Mouse (Mus musculus) limb, embryonic 12.5 days (tissue): ENCODE data around the gene Tas2r107. TPM values are rescaled to one million over a fixed set of nuclear protein-coding genes. Genes with fewer than 3 reads are reported as not detected.
"Not testable (repeated sequence)": the region's sequence is repeated elsewhere in the genome, so short reads cannot be mapped to it uniquely, and the experiment has no call there.

ENCODE experiments used
- ATAC-seq: fragments of 200-750 bp; cut with Nextera tagmentation; 2 replicates; pipeline ENCODE4 v1.8.0; 2017; ENCODE audit warnings: low read depth, moderate TSS enrichment; ENCODE audit not compliant: insufficient number of reproducible peaks, insufficient read depth, low FRiP score, low TSS enrichment
- H3K27ac ChIP-seq: fragments of 300-500 bp; sonication (generic); 2 replicates; pipeline ENCODE4 v1.5.1; 2016; ENCODE audit warnings: mild to moderate bottlenecking, moderate library complexity
- H3K27me3 ChIP-seq: fragments of 300-500 bp; sonication (generic); 2 replicates; pipeline ENCODE4 v1.6.1; 2016; ENCODE audit warnings: mild to moderate bottlenecking, moderate library complexity
- H3K36me3 ChIP-seq: fragments of 300-500 bp; sonication (generic); 2 replicates; pipeline ENCODE4 v1.6.1; 2016; ENCODE audit warnings: mild to moderate bottlenecking, moderate library complexity
- H3K4me1 ChIP-seq: fragments of 300-500 bp; sonication (generic); replicated peaks from 2 replicates; pipeline ENCODE4 v1.6.1; 2016
- H3K4me2 ChIP-seq: fragments of 300-500 bp; sonication (generic); 2 replicates; pipeline ENCODE4 v1.6.1; 2016; ENCODE audit warnings: mild to moderate bottlenecking, moderate library complexity
- H3K4me3 ChIP-seq: fragments of 300-500 bp; sonication (generic); replicated peaks from 2 replicates; pipeline ENCODE4 v1.5.1; 2016; ENCODE audit warnings: mild to moderate bottlenecking
- H3K9ac ChIP-seq: fragments of 300-500 bp; sonication (generic); replicated peaks from 2 replicates; pipeline ENCODE4 v1.6.1; 2016; ENCODE audit warnings: mild to moderate bottlenecking, moderate library complexity
- H3K9me3 ChIP-seq: fragments of 300-500 bp; sonication (generic); 2 replicates; pipeline ENCODE4 v1.6.1; 2016; ENCODE audit warnings: mild to moderate bottlenecking, moderate library complexity
- WGBS: fragments of 180-500 bp; shearing (Covaris S2); methylation state at CpG from one replicate; pipeline ENCODE4 v1.1.7; 2016; 5-methylcytosine and 5-hydroxymethylcytosine counted together
- polyA plus RNA-seq: library from polyadenylated mRNA; unstranded; fragments of >200 nt; fragmentation: Nextera tagmentation; extraction: Ambion mirVana; gene quantifications from 2 replicates; pipeline ENCODE4 v1.2.1, GENCODE M21; 2016

Tas2r107 gene
- not detected in 2 replicates for polyA plus RNA-seq

DNA sequence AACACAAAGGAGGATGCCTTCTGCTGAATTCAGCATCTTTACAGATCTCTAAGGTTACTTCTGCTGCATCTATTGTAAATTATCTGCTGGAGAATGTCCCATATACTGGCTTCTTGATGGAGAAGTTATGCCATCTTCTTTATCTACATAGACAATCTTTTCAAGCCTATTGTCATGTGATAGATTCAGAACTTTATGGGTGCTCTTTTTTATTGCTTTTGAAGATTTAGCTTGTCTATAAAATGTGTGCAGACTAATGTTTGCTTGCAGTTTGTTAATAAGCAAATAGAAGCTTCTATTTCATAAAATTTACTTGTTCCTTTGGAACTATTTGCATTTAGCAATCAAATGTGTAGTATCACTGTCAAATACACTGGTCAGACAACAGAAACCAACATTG is at the start of gene Tas2r107:
Gene Tas2r107, minus strand, starts transcription at position 101 of the 400 bp plus-strand sequence.
- Histone ChIP-seq H3K4me1 (no peaks in the 10 kb centered on the region), H3K9me3 (peaks cover 24% of the 10 kb centered on the region), H3K4me2 (no peak within 1 kb of the TSS), H3K27ac (no peak within 1 kb of the TSS), H3K36me3 (no peaks in the 10 kb centered on the region), H3K27me3 (no peaks in the 10 kb centered on the region), H3K4me3 (no peak within 1 kb of the TSS), H3K9ac (no peak within 1 kb of the TSS)
- ATAC-seq: no peak

DNA sequence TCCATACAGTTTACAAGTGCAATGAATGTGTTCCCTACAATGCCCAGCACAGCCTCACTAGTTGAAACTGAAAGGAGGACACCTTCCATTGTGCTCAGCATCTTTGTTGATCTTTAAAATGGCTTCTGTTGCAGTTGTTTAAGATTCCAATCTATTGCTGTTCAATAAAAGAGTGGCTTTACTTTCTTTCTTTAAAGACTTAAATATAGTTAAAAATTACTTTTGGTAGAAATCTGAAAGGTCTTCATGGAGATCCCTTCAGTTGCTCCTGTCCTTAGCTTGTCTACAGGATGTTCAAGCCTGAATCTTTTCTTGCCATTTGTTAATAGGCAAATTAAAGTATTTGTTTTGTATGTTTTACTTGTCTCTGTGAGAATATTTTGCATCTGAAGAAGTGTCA is 30.0 kb upstream of the Tas2r107 start, which contains the start of gene Tas2r114:
Gene Tas2r114, minus strand, starts transcription at position 101 of the 400 bp plus-strand sequence.
- Histone ChIP-seq H3K4me2 (no peak within 1 kb of the TSS), H3K9ac (no peak within 1 kb of the TSS), H3K4me1 (no peaks in the 10 kb centered on the region), H3K9me3 (peaks cover 23% of the 10 kb centered on the region; the same call in 1 of the 2 replicates), H3K4me3 (no peak within 1 kb of the TSS), H3K27me3 (no peaks in the 10 kb centered on the region), H3K27ac (no peak within 1 kb of the TSS), H3K36me3 (no peaks in the 10 kb centered on the region)
- no peak for ATAC-seq

DNA sequence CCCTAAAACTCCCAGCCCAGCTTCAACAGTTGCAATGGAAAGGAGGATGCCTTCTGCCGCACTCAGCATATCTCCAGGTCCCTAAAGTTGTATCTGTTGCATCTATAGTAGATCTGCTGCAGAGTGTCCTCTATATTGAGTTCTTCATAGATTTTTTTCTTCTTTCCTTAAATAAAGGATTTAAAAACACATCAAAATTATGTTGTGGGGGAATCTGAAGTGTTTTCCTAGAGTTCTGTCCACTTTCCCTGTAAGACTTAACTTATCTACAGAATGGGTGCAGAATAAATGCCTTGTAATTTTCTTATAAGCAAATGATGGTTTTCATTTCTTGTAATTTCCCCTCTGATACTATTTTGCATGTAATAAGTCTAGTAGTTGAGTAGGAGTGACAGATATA is 27.4 kb upstream of the Tas2r107 start, which contains the start of gene Tas2r105:
Gene Tas2r105, minus strand, starts transcription at position 101 of the 400 bp plus-strand sequence.
- H3K4me1 ChIP-seq: no peaks in the 10 kb centered on the region
- H3K36me3 ChIP-seq: no peaks in the 10 kb centered on the region
- ATAC-seq: no peak
- H3K27me3 ChIP-seq: no peaks in the 10 kb centered on the region
- no peak within 1 kb of the TSS for H3K27ac ChIP-seq
- no peak within 1 kb of the TSS for H3K4me3 ChIP-seq
- peaks cover 19% of the 10 kb centered on the region; the same call in 1 of the 2 replicates for H3K9me3 ChIP-seq
- WGBS: 83% methylated on average over 1 of the region's 1 CpGs
- H3K4me2 ChIP-seq: no peak within 1 kb of the TSS
- no peak within 1 kb of the TSS for H3K9ac ChIP-seq

DNA sequence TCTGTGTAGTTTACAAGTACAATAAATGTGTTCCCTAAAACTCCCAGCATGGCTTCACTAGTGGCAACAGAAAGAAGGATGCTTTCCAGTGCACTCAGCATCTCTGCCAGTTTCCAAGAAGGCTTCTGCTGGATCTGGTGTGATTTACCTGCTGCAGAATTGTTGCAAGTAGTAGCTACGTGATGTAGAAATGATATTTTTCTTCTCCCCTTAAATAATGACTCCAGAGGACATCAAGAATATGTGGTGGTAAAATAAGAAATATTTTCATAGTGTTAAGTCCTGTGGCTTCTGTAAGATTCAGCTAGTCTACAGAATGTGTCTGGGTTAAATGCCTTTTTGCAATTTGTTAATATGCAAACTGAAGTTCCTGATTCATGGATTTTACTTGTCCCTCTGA is 25.7 kb upstream of the Tas2r107 start, which contains the start of gene Tas2r104:
Gene Tas2r104, minus strand, starts transcription at position 101 of the 400 bp plus-strand sequence.
- H3K27me3 ChIP-seq: no peaks in the 10 kb centered on the region
- no peak within 1 kb of the TSS for H3K27ac ChIP-seq
- ATAC-seq: no peak
- 0 out of 2 replicates have a peak, but pooled peaks cover 4% of the 10 kb centered on the region for H3K9me3 ChIP-seq
- no peaks in the 10 kb centered on the region for H3K36me3 ChIP-seq
- no peak within 1 kb of the TSS for H3K4me2 ChIP-seq
- no peaks in the 10 kb centered on the region for H3K4me1 ChIP-seq
- no peak within 1 kb of the TSS for H3K9ac ChIP-seq
- no peak within 1 kb of the TSS for H3K4me3 ChIP-seq
- WGBS: 74% methylated on average over 1 of the region's 1 CpGs

DNA sequence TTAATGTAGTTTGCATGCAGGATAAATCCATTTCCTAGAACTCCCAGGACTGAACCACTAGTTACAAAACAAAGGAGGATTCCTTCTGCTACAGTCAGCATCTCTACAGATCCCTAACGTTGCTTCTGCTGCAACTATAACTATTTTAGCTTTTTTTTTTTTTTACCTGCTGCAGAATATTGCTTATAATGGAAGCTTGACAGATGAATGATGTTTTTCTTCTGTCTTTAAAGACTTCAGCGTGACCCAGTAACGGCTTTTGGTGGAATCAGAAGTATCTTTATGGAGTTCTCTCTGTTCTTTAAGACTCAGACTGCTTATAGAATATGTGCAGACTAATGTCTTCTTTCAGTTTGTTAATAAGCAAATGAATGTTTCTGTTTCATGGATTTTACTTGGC is 18.8 kb upstream of the Tas2r107 start, which contains the start of gene Tas2r106:
Gene Tas2r106, minus strand, starts transcription at position 101 of the 400 bp plus-strand sequence.
- Histone ChIP-seq H3K4me1 (no peaks in the 10 kb centered on the region), H3K27ac (no peak within 1 kb of the TSS), H3K9me3 (peaks cover 3% of the 10 kb centered on the region; the same call in 1 of the 2 replicates), H3K4me2 (no peak within 1 kb of the TSS), H3K9ac (no peak within 1 kb of the TSS), H3K36me3 (no peaks in the 10 kb centered on the region), H3K4me3 (no peak within 1 kb of the TSS), H3K27me3 (no peaks in the 10 kb centered on the region)
- ATAC-seq: no peak
- WGBS: 70% methylated on average over 3 of the region's 3 CpGs

DNA sequence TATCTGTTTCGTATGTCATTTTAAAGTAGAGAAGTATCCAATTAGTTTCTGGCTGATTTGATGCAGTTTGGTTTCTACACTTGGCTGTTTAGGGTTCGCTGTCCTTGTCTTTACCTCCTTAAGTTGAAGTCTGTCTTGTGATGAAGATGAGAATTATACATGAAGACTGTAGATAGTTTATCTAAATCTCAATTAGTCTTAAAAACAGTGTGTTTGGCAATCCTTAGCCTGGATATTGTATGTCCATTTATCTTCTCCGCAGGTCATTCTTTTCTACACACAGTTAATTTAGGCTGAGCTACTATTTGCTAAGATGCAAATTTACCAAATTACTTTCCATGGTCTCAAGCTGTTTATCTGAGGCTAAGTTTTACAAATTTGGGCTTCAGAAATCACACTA is 29.1 kb downstream of the Tas2r107 start, which contains the start of gene Tas2r130:
Gene Tas2r130, minus strand, starts transcription at position 101 of the 400 bp plus-strand sequence.
- Histone ChIP-seq H3K4me2 (no peak within 1 kb of the TSS), H3K27ac (no peak within 1 kb of the TSS), H3K9me3 (peaks cover 12% of the 10 kb centered on the region; the same call in 1 of the 2 replicates), H3K4me3 (no peak within 1 kb of the TSS), H3K27me3 (no peaks in the 10 kb centered on the region), H3K36me3 (no peaks in the 10 kb centered on the region), H3K4me1 (no peaks in the 10 kb centered on the region), H3K9ac (no peak within 1 kb of the TSS)
- no peak for ATAC-seq
- 78% methylated on average over 3 of the region's 3 CpGs for WGBS

DNA sequence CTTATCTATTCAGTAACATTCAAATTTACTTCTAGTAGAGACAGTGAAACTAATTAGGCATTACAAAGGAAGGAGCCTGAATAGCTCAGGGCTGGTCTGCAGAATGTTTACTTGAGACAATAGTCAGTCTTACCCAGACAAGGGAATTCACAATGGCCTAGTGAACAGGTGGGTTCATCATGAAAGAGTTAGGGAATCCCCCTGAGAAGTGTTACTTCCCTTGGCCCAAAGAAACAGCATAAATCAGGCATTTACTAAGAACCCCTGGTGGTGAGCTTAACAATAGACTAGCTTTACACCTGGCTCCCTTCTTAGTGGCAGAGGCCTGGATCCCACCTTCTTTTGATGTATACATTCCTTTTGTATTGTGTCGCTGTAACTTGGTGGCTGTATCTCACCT is 50.0 kb downstream of the Tas2r107 start:
- not testable (repeated sequence) for H3K27ac ChIP-seq, H3K4me2 ChIP-seq, H3K9ac ChIP-seq, H3K36me3 ChIP-seq, H3K4me3 ChIP-seq, H3K27me3 ChIP-seq, ATAC-seq, H3K4me1 ChIP-seq
- 88% methylated on average over 1 of the region's 1 CpGs for WGBS
- peaks cover 21% of the 10 kb centered on the region for H3K9me3 ChIP-seq

Other genes with a start within 250 kb of the Tas2r107 start
- gene 5430401F13Rik, start 173.7 kb downstream of the Tas2r107 start, polyA plus RNA-seq: not detected in 2 replicates
- gene Gm6619, start 173.7 kb downstream of the Tas2r107 start, polyA plus RNA-seq: not detected in 2 replicates
- gene Tas2r130, start 29.2 kb downstream of the Tas2r107 start, polyA plus RNA-seq: not detected in 2 replicates
- not detected in 2 replicates for gene Tas2r106, start 18.7 kb upstream of the Tas2r107 start, polyA plus RNA-seq
- gene Tas2r104, start 25.6 kb upstream of the Tas2r107 start, polyA plus RNA-seq: not detected in 2 replicates
- not detected in 2 replicates for gene Tas2r105, start 27.3 kb upstream of the Tas2r107 start, polyA plus RNA-seq
- gene Tas2r114, start 29.9 kb upstream of the Tas2r107 start, polyA plus RNA-seq: not detected in 2 replicates